Mouse (Mus musculus) MEL (cell line): ENCODE results near the gene Mier3. TPM values are rescaled to one million over a fixed set of nuclear protein-coding genes. Genes with fewer than 3 reads are reported as not detected.

Experiments
- DNase-seq: peaks from one replicate; pipeline ENCODE4 v3.0.0; 2011; ENCODE audit warnings: low read depth, low spot score
- H3K27ac ChIP-seq: 2 replicates; pipeline ENCODE4 v1.5.1; 2012; ENCODE audit warnings: low read depth, mild to moderate bottlenecking, control low read depth, low read length, moderate library complexity; ENCODE audit not compliant: control insufficient read depth
- H3K27me3 ChIP-seq, 2 experiments: fragments of 150-350 bp in 1 of 2; sonication (generic) in 1 of 2; 2 replicates each; pipeline ENCODE4 v1.6.1; 2012; ENCODE audit warnings: low read length in 2 of 2, mild to moderate bottlenecking in 2 of 2, improper control_type of control experiment in 1 of 2, moderate library complexity in 1 of 2; ENCODE audit not compliant: insufficient read depth in 2 of 2, control insufficient read depth in 1 of 2
- H3K36me3 ChIP-seq, 2 experiments: 2 replicates each; pipeline ENCODE4 v1.6.1; 2012 to 2014; ENCODE audit warnings: low read length in 2 of 2, improper control_type of control experiment in 1 of 2, inconsistent platforms in 1 of 2, mild to moderate bottlenecking in 1 of 2; ENCODE audit not compliant: insufficient read depth in 2 of 2, control insufficient read depth in 1 of 2
- H3K4me1 ChIP-seq, 2 experiments: fragments of 150-350 bp in 1 of 2; sonication (generic) in 1 of 2; 2 replicates each; pipeline ENCODE4 v1.6.1; 2012; ENCODE audit warnings: low read length in 2 of 2, improper control_type of control experiment in 1 of 2, mild to moderate bottlenecking in 1 of 2; ENCODE audit not compliant: insufficient read depth in 2 of 2, control insufficient read depth in 1 of 2
- H3K4me3 ChIP-seq, 2 experiments: fragments of 150-350 bp in 1 of 2; sonication (generic) in 1 of 2; 2 replicates each; pipeline ENCODE4 v1.5.1; 2012; ENCODE audit warnings: low read depth in 2 of 2, low read length in 2 of 2, mild to moderate bottlenecking in 2 of 2, moderate library complexity in 2 of 2, control low read depth in 1 of 2, improper control_type of control experiment in 1 of 2; ENCODE audit not compliant: control insufficient read depth in 1 of 2, insufficient read depth in 1 of 2
- H3K79me2 ChIP-seq: 2 replicates; pipeline ENCODE4 v1.6.1; 2012; ENCODE audit warnings: mild to moderate bottlenecking, low read length, moderate library complexity; ENCODE audit not compliant: control insufficient read depth, poor library complexity, insufficient read depth
- H3K9ac ChIP-seq: 2 replicates; pipeline ENCODE4 v1.6.1; 2012; ENCODE audit warnings: low read depth, mild to moderate bottlenecking, control low read depth, low read length, moderate library complexity; ENCODE audit not compliant: control insufficient read depth, poor library complexity, severe bottlenecking
- H3K9me3 ChIP-seq: fragments of 150-350 bp; sonication (generic); replicated peaks from 2 replicates; pipeline ENCODE4 v1.6.1; 2012; ENCODE audit warnings: mild to moderate bottlenecking, low read length, improper control_type of control experiment, moderate library complexity; ENCODE audit not compliant: insufficient read depth
- EP300 ChIP-seq, 2 experiments: IDR thresholded peaks; 2 replicates each; pipeline ENCODE4 v1.6.1; 2011; ENCODE audit warnings: improper control_type of control experiment in 2 of 2, low read length in 2 of 2, low read depth in 1 of 2, mild to moderate bottlenecking in 1 of 2
- ETS1 ChIP-seq: IDR thresholded peaks from 2 replicates; pipeline ENCODE4 v1.6.1; 2012; ENCODE audit warnings: low read depth, mild to moderate bottlenecking, inconsistent platforms, low read length, improper control_type of control experiment, moderate library complexity
- JUND ChIP-seq: IDR thresholded peaks from 2 replicates; pipeline ENCODE4 v1.6.1; 2011; ENCODE audit warnings: low read depth, mild to moderate bottlenecking, improper control_type of control experiment, low read length
- KAT2A ChIP-seq: conservative IDR thresholded peaks from 2 replicates; pipeline ENCODE4 v1.6.1; 2012; ENCODE audit warnings: low read depth, low read length, improper control_type of control experiment, inconsistent platforms
- MAFK ChIP-seq: IDR thresholded peaks from 2 replicates; pipeline ENCODE4 v1.6.1; 2011; ENCODE audit warnings: low read depth, mild to moderate bottlenecking, low read length, improper control_type of control experiment, borderline replicate concordance
- NELFE ChIP-seq: IDR thresholded peaks from 2 replicates; pipeline ENCODE4 v1.6.1; 2011; ENCODE audit warnings: low read depth, low read length, improper control_type of control experiment
- POLR2AphosphoS2 ChIP-seq: IDR thresholded peaks from 2 replicates; pipeline ENCODE4 v1.6.1; 2011; ENCODE audit warnings: low read length, improper control_type of control experiment
- POLR2AphosphoS5 ChIP-seq: IDR thresholded peaks from 2 replicates; pipeline ENCODE4 v1.6.1; 2012; ENCODE audit warnings: low read depth, borderline replicate concordance, mild to moderate bottlenecking, inconsistent platforms, low read length, moderate library complexity, mixed read lengths
- USF1 ChIP-seq: IDR thresholded peaks from 2 replicates; pipeline ENCODE4 v1.6.1; 2014; ENCODE audit warnings: low read depth, mild to moderate bottlenecking, inconsistent platforms, low read length, improper control_type of control experiment, moderate library complexity
- ZC3H11A ChIP-seq: IDR thresholded peaks from 2 replicates; pipeline ENCODE4 v1.6.1; 2012; ENCODE audit warnings: low read depth, mild to moderate bottlenecking, inconsistent platforms, low read length, improper control_type of control experiment
- polyA plus RNA-seq, 2 experiments: library from polyadenylated mRNA; stranded (reverse) in 1 of 2; unstranded in 1 of 2; fragments of >175 nt in 1 of 2; fragments of >200 nt in 1 of 2; gene quantifications; 2 replicates each; pipeline versions ENCODE4 v1.2.1 to v1.2.4; 2012; ENCODE audit warnings: low replicate concordance in 2 of 2, low read depth in 1 of 2; ENCODE audit not compliant: insufficient read length in 2 of 2, insufficient read depth in 1 of 2, missing spikeins in 1 of 2
- total RNA-seq: library from RNA; depleted of rRNA; stranded (reverse); fragments of 300-350 nt; gene quantifications from 2 replicates; pipeline ENCODE4 v1.2.3, GENCODE M21; 2012

Gene Mier3
- total and polyA plus RNA-seq, 3 experiments, result 12.6 to 15.8 TPM; not detected in 1

DNA sequence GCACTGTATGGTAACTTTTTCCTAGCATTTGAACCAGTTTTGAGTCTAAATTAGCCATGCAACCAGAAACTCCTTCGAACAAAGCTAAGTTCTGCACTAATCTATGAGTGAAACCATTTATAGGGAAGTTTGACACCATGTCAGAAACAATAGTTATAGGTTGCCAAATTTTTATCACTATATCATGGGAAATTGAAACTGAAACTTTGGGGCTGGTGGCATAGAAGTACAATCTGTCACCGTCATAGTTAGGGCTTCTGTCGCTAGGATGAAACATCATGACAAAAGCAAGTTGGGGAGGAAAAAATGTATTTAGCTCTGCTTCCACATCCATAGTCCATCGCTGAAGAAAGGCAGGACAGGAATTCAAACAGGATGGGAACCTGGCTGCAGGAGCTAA, 25.5 kb upstream of the Mier3 start:
- H3K4me1 ChIP-seq, result peaks cover 6 to 24% of the 10 kb centered on the region in 2 experiments
- H3K36me3 ChIP-seq, result peaks cover 0 to 28% of the 10 kb centered on the region in 2 experiments; a peak in 2 of 4 replicates
- H3K9ac ChIP-seq, result no peak overlapping the region
- no peaks in the 10 kb centered on the region for H3K9me3 ChIP-seq
- no peak overlapping the region for H3K27ac ChIP-seq
- H3K4me3 ChIP-seq, result peak overlapping the region; percentile 28 to 32; a peak in 3 of 4 replicates
- no peaks in the 10 kb centered on the region for H3K79me2 ChIP-seq
- H3K27me3 ChIP-seq, result peaks cover 0 to 2% of the 10 kb centered on the region in 2 experiments; a peak in 1 of 4 replicates
- DNase-seq, result peak; percentile 25
- peak; percentile 61 for TF ChIP-seq ETS1
- TF ChIP-seq ZC3H11A, result no peak

DNA sequence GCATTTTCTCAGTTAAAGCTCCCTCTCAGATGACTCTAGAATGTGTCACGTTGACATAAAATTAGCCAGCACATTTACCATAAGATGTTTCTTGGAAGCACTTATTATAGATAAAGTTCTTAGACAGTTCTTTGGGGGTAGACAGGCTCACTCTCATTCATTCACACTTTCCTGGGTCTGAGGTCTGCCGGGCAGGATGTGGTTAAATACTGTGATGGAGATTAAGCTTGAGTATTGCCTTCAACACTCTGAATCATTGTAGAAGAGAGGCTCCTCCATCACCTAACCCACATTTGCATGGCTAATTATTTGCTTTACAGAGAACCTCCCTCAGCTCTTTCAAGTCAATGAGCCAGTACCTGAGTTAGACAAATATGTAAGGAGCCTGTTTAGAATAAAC, 24.9 kb upstream of the Mier3 start:
- DNase-seq, result peak; percentile 41
- no peaks in the 10 kb centered on the region for H3K79me2 ChIP-seq
- H3K27ac ChIP-seq, result no peak overlapping the region
- no peak overlapping the region for H3K4me3 ChIP-seq
- peaks cover 6 to 24% of the 10 kb centered on the region in 2 experiments for H3K4me1 ChIP-seq
- TF ChIP-seq NELFE (no peak), JUND (no peak), KAT2A (no peak), POLR2AphosphoS2 (no peak)
- no peaks in the 10 kb centered on the region for H3K9me3 ChIP-seq
- H3K27me3 ChIP-seq, result peaks cover 0 to 2% of the 10 kb centered on the region in 2 experiments; a peak in 1 of 4 replicates
- H3K9ac ChIP-seq, result no peak overlapping the region
- peaks cover 0 to 28% of the 10 kb centered on the region in 2 experiments; a peak in 2 of 4 replicates for H3K36me3 ChIP-seq

DNA sequence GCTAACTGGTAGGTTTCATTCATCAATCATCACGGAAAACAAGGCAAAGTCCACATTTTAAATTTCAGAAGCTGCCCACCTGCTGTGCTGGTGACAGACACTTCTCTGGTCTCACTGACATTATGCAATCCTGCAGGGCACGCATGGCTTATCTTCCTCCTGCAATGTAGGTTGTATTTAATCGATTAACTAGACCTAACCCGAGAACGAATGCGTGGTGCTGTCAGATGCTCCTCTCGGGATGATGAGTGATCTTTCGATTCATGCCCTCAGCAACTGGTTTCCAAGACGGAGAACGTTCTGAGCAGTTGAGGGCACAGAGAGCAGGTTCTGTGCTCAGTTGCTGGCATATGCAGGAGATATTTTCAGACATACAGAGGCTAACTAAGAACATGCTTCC, 24.5 kb upstream of the Mier3 start:
- no peaks in the 10 kb centered on the region for H3K9me3 ChIP-seq
- TF ChIP-seq USF1, result no peak
- TF ChIP-seq MAFK, result no peak
- TF ChIP-seq POLR2AphosphoS5, result no peak
- peak in 1 of 2 experiments; percentile 30; a peak in 1 of 4 replicates for TF ChIP-seq EP300 (IDR thresholded peaks at IDR 0.05; ENCODE audit: low read depth in 1 of 2, low read length in 2 of 2)
- TF ChIP-seq, all 39 proteins: peak for 1
- Histone ChIP-seq H3K4me3 (peak overlapping the region; percentile 36 to 37), H3K79me2 (no peaks in the 10 kb centered on the region), H3K27ac (peak overlapping the region; percentile 23; the same call in 1 of the 2 replicates), H3K36me3 (peaks cover 0 to 28% of the 10 kb centered on the region in 2 experiments; a peak in 2 of 4 replicates), H3K27me3 (peaks cover 0 to 2% of the 10 kb centered on the region in 2 experiments; a peak in 1 of 4 replicates), H3K4me1 (peaks cover 6 to 24% of the 10 kb centered on the region in 2 experiments), H3K9ac (peak overlapping the region; percentile 7; the same call in 1 of the 2 replicates)
- DNase-seq, result peak; percentile 41
